Mouse (Mus musculus): Measurements from ENCODE around the gene As3mt. TPM values are rescaled to one million over a fixed set of nuclear protein-coding genes. Genes with fewer than 3 reads are reported as not detected.

Gene As3mt
- total and polyA plus RNA-seq, 3 experiments = 30.7 to 52.1 (median 43.3) TPM

DNA sequence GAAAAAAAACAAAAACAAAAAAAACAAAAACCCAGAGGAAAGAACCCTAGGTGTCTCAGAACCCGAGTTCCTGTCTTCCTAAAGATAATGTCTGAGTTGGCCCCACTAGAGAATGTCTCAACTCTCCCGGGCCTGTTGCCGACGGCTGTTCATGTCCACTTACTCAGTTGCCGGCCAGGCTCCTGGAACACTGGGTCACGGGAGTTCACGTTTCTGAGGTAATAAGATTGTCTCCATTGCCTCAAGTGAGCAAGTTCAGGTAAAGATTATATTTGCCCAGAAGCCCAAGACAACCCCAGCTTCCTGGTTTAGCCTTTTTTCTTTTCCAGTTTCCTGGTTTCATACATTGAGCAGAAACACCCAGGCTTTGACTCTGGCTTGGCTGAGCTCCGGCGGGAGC is 48.4 kb upstream of the As3mt start:
- H3K27ac ChIP-seq (ENCODE audit: insufficient read depth, low read depth) = no peak overlapping the region
- no peak overlapping the region for H3K9ac ChIP-seq (ENCODE audit: insufficient read depth, low read depth)
- H3K9me3 ChIP-seq (replicated peaks; ENCODE audit: low read length) = peaks cover 3% of the 10 kb centered on the region
- H3K4me1 ChIP-seq (ENCODE audit: control insufficient read depth in 1 of 2, insufficient read depth in 2 of 2) = peaks cover 0 to 3% of the 10 kb centered on the region in 2 experiments; a peak in 2 of 4 replicates
- no peak overlapping the region for H3K4me3 ChIP-seq (replicated peaks in 1 of 3; ENCODE audit: low read depth in 2 of 3, low read length in 2 of 3, poor library complexity in 1 of 3)
- H3K79me2 ChIP-seq (replicated peaks; ENCODE audit: control insufficient read depth, extremely low read depth, insufficient read depth, poor library complexity, severe bottlenecking) = no peaks in the 10 kb centered on the region
- in situ Hi-C loops (cut with MboI; ENCODE audit: low pct_ligation_motif_present, low pct_unique_long_range_greater_than_20kb, low sequenced_read_pairs) = no loop called here
- peaks cover 30 to 40% of the 10 kb centered on the region in 2 experiments for H3K36me3 ChIP-seq (replicated peaks in 1 of 2; ENCODE audit: control insufficient read depth in 1 of 2, insufficient read depth in 1 of 2, low read length in 1 of 2)
- DNase-seq (ENCODE audit: extremely low read depth) = no peak
- dilution Hi-C loops (cut with MboI; ENCODE audit: extremely low pct_ligation_motif_present, extremely low pct_unique_long_range_greater_than_20kb, low sequenced_read_pairs) = no loop called here
- H3K4me2 ChIP-seq (ENCODE audit: insufficient read depth, low read depth, poor library complexity, severe bottlenecking) = no peak overlapping the region
- no peak for TF ChIP-seq EP300 (IDR thresholded peaks at IDR 0.05; ENCODE audit: low read length)
- no peak for TF ChIP-seq USF1 (IDR thresholded peaks at IDR 0.05; ENCODE audit: low read depth, low read length)
- TF ChIP-seq E2F4 (IDR thresholded peaks at IDR 0.05; ENCODE audit: insufficient replicate concordance, low read depth, low read length) = no peak
- TF ChIP-seq ELF1 (IDR thresholded peaks at IDR 0.05; ENCODE audit: low read depth, low read length) = no peak
- no peak for TF ChIP-seq ETS1 (conservative IDR thresholded peaks at IDR 0.05; ENCODE audit: low read depth, low read length)
- TF ChIP-seq NELFE (IDR thresholded peaks at IDR 0.05; ENCODE audit: low read depth, low read length) = no peak
- TF ChIP-seq RCOR1 (conservative IDR thresholded peaks at IDR 0.05; ENCODE audit: low read depth, low read length) = no peak
- no peak for TF ChIP-seq CTCF (conservative IDR thresholded peaks at IDR 0.05 in 1 of 2, IDR thresholded peaks at IDR 0.05 in 1 of 2; ENCODE audit: low read depth in 2 of 2, low read length in 2 of 2)
- no peak for TF ChIP-seq SIN3A (IDR thresholded peaks at IDR 0.05; ENCODE audit: low read length)
- no peak for TF ChIP-seq HCFC1 (IDR thresholded peaks at IDR 0.05; ENCODE audit: low read depth, low read length)
- TF ChIP-seq TCF12 (IDR thresholded peaks at IDR 0.05; ENCODE audit: low read depth, low read length) = no peak
- TF ChIP-seq JUN (IDR thresholded peaks at IDR 0.05; ENCODE audit: insufficient read depth, low read depth, low read length) = no peak
- no peaks in the 10 kb centered on the region for H3K27me3 ChIP-seq (replicated peaks)

DNA sequence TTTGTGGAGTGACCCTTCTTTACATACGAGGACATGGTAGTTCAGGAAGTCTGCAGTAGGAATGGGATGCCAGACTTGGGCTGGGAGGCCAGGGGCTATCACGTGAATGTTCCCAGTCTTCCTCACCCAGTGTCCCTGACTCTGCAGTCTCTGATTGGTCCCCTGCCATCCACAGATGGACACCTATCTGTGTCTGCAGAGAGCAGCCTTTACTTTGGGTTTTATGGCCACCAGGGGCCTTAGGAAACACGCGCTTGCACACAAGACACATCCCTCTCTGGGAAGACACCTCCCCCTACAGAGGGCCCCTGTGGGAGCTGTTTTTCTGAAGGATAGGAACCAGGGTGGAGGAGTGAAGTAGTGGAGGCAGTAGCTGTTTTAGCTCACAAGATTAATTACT is 45.7 kb upstream of the As3mt start:
- no peak overlapping the region for H3K4me2 ChIP-seq (ENCODE audit: insufficient read depth, low read depth, poor library complexity, severe bottlenecking)
- H3K79me2 ChIP-seq (replicated peaks; ENCODE audit: control insufficient read depth, extremely low read depth, insufficient read depth, poor library complexity, severe bottlenecking) = no peaks in the 10 kb centered on the region
- H3K9me3 ChIP-seq (replicated peaks; ENCODE audit: low read length) = peaks cover 3% of the 10 kb centered on the region
- dilution Hi-C loops (cut with MboI; ENCODE audit: extremely low pct_ligation_motif_present, extremely low pct_unique_long_range_greater_than_20kb, low sequenced_read_pairs) = no loop called here
- no peak overlapping the region for H3K27ac ChIP-seq (ENCODE audit: insufficient read depth, low read depth)
- H3K27me3 ChIP-seq (replicated peaks) = no peaks in the 10 kb centered on the region
- H3K4me3 ChIP-seq (replicated peaks in 1 of 3; ENCODE audit: low read depth in 2 of 3, low read length in 2 of 3, poor library complexity in 1 of 3) = no peak overlapping the region
- H3K9ac ChIP-seq (ENCODE audit: insufficient read depth, low read depth) = no peak overlapping the region
- TF ChIP-seq CHD1 (IDR thresholded peaks at IDR 0.05; ENCODE audit: low read depth, low read length) (no peak), JUN (IDR thresholded peaks at IDR 0.05; ENCODE audit: insufficient read depth, low read depth, low read length) (no peak), GABPA (IDR thresholded peaks at IDR 0.05; ENCODE audit: insufficient replicate concordance, low read depth, low read length) (no peak), BHLHE40 (IDR thresholded peaks at IDR 0.05; ENCODE audit: low read depth, low read length) (no peak), MEF2A (IDR thresholded peaks at IDR 0.05; ENCODE audit: borderline replicate concordance, low read depth, low read length) (no peak), USF2 (conservative IDR thresholded peaks at IDR 0.05; ENCODE audit: low read depth, low read length) (no peak), MAZ (IDR thresholded peaks at IDR 0.05; ENCODE audit: low read depth, low read length) (no peak), MYC (IDR thresholded peaks at IDR 0.05; ENCODE audit: low read depth, low read length) (no peak), UBTF (IDR thresholded peaks at IDR 0.05; ENCODE audit: low read depth, low read length) (no peak), TBP (conservative IDR thresholded peaks at IDR 0.05; ENCODE audit: low read depth, low read length) (no peak), ETS1 (conservative IDR thresholded peaks at IDR 0.05; ENCODE audit: low read depth, low read length) (no peak), POLR2AphosphoS2 (IDR thresholded peaks at IDR 0.05; ENCODE audit: low read depth, low read length) (no peak), CTCF (conservative IDR thresholded peaks at IDR 0.05 in 1 of 2, IDR thresholded peaks at IDR 0.05 in 1 of 2; ENCODE audit: low read depth in 2 of 2, low read length in 2 of 2) (no peak), MAFK (IDR thresholded peaks at IDR 0.05; ENCODE audit: insufficient replicate concordance, low read length) (no peak), PAX5 (IDR thresholded peaks at IDR 0.05; ENCODE audit: low read length) (no peak), IRF4 (IDR thresholded peaks at IDR 0.05; ENCODE audit: low read depth, low read length) (no peak), USF1 (IDR thresholded peaks at IDR 0.05; ENCODE audit: low read depth, low read length) (no peak)
- no peak for DNase-seq (ENCODE audit: extremely low read depth)
- H3K4me1 ChIP-seq (ENCODE audit: control insufficient read depth in 1 of 2, insufficient read depth in 2 of 2) = no peaks in the 10 kb centered on the region
- peaks cover 5 to 13% of the 10 kb centered on the region in 2 experiments for H3K36me3 ChIP-seq (replicated peaks in 1 of 2; ENCODE audit: control insufficient read depth in 1 of 2, insufficient read depth in 1 of 2, low read length in 1 of 2)
- in situ Hi-C loops (cut with MboI; ENCODE audit: low pct_ligation_motif_present, low pct_unique_long_range_greater_than_20kb, low sequenced_read_pairs) = no loop called here
